Mouse (Mus musculus) testis, adult 2 months (tissue): ENCODE data around the gene Kcnd3.

Experiments
- CTCF ChIP-seq: fragments of 200-500 bp; IDR thresholded peaks from 2 replicates; pipeline ENCODE4 v1.5.1; 2012; ENCODE audit warnings: low read depth, mild to moderate bottlenecking, inconsistent platforms, low read length, moderate library complexity; ENCODE audit not compliant: control insufficient read depth, insufficient read depth, insufficient replicate concordance
- POLR2A ChIP-seq: fragments of 200-500 bp; IDR thresholded peaks from 2 replicates; pipeline ENCODE4 v1.6.1; 2012; ENCODE audit warnings: low read depth, mild to moderate bottlenecking, inconsistent platforms, low read length, moderate library complexity; ENCODE audit not compliant: control insufficient read depth

- no peak for TF ChIP-seq POLR2A
- TF ChIP-seq CTCF = no peak
Measured at GRCm38 (mm10) chr3:105697148-105697441, 245.0 kb downstream of the Kcnd3 start.
